Mouse (Mus musculus) kidney, postnatal 14 days (tissue): Measurements from ENCODE around the gene Flot1.

Experiments used
- DNase-seq: peaks from one replicate; pipeline ENCODE4 v3.0.0; 2022; ENCODE audit warnings: mixed read lengths

Flot1 gene

DNA sequence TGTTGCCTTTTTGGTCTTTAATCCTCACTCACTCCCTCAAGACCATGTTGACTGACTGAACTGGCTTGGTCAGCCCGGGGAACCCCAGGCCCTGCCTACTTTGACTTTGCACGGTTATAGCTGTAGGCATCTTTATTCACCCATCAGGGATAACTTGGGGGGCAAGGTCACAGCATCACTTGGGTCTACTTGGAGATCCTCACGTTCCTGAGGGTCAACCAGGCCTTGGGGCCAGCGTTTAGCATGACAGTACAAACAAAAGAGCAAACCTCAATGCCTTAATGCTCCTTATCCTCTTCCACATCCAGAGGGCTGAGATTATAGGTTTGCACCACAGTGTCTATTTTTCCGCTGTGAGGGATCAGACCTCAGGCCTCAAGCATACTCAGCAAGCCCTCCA, 10.7 kb upstream of the Flot1 start:
- no peak for DNase-seq

DNA sequence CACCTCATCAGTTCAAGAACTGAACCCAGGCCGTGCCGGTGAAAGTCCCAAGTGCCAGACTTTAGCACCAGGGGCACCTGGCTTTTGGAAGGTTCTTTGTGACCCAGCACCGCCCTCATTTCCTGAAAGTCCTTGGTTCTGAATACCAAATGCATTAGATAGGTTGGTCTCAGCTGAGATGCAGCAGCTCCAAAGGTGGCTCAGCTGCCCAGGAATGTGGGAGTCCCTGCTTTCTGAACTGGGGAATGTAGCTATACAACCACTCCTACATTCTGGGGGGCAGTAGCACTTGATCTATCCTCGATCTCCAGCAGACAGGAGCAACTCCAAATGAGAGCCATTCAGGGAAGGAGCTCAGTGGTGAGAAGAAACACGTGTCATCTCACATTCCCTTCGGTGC, 10.3 kb upstream of the Flot1 start:
- no peak for DNase-seq

DNA sequence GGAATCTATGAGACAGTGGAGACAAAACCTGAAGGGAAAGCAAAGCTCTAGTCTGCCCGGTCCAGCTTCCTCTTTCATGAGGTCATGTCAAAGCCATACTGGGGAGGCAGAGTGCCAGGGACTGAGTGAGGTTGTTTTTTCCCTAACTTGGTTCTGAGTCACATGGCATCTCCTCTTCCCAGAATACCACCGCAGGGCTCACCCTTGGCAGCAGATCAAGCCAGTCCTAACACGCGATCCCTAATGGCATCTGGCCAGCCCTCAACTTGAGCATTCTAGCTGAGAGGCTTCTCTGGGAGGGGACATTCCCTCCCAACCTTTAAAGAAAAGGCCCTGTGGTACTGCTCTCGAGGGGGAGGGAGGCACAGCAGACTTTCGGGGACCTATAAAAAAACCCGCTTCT, 9.8 kb upstream of the Flot1 start:
- peak; percentile 96 for DNase-seq

DNA sequence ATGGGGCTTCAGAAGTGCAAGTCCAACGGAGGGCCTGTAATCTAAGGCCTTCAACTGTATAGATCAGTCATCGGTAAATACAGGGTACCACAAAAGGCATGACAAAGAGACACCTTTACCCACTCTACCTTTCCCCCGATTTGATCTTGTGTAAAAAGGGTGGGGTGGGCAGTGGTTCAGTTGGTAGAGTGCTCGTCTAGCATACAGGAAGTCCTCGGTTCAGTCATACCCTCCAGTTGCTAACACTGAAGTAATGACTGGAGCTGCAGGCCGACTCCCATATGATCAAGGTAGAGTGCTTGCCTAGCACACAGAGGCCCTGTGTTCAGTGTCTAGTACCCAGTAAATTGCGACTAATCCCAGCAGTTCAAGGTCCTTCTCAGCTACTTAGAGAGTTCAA, 9.4 kb upstream of the Flot1 start:
- no peak for DNase-seq

DNA sequence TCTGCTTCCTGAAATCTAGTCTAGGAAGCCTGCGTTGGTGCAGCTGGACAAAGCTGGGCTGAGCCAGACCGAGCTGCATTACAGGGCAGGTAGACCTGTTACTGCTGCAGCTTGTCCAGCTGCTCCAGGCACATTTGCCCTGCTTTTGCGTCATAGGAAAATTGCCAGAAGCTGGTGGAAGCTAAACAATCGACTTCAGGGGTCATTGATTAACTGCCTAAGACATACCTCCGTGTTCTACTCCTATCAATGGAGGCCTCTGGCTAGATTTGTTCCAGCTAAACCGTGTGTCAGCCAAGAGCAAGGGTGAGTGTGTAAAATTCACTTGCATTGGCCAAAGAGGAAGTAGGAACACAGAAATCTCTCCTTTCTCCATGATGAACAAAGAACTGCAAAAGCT, 8.4 kb upstream of the Flot1 start:
- peak; percentile 75 for DNase-seq

DNA sequence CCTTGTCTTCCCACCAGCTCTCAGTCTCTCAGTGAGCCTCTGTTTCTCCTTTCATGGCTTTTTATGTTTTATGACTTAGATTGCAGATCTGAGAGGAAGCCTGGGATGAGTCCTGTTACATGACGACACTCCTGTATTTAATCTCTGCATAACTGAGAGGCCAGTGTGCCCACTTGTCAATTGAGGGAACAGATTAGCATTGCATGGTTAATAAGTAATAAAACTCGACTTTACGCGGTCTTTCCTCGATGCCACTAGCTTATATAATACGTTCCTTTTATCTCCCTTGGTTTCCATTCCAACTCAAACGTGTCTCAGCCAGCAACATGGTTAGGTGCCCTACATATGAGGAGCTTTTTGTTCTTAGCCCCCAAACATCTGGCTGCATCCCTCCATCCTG, 7.2 kb upstream of the Flot1 start:
- no peak for DNase-seq

DNA sequence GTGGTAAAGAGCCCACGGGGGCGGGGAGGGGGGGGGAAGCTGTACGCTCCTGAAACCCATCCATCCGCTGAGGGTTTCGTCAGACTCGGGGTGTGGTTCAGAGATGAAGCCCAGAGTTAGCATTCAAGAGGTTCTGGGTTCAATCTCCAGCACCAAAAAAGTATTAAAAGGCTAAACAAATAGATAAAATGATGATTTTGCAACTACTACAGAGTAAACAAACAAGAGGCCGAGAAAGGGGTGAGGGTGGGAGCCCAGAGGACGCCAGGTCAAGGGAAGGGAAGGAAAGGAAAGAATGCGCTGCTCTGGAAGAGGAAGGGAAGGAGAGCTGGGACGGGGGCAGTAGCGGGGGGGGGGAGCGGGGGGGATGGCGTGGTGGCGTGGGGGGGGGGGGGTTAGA, 6.3 kb upstream of the Flot1 start:
- peak; percentile 68 for DNase-seq

DNA sequence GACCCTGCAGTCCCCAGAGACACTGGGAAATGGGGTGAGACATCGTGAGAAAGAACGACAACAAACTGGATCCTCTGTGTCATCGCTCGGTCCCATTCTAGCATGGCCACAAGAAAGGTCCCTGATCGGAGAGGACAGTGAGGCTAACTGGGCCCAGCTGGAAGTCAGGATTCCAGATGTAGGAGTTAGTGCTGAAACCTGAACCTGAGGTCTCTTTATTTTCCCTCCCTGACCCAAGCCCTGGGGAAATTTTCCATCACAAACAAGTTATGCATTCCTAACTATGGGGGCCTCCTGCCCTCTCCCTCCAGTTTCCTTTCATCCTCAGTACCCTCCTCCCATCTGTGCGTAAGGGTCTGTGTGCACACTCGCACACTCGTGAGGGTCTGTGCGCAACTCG, 5.8 kb upstream of the Flot1 start:
- peak; percentile 55 for DNase-seq

DNA sequence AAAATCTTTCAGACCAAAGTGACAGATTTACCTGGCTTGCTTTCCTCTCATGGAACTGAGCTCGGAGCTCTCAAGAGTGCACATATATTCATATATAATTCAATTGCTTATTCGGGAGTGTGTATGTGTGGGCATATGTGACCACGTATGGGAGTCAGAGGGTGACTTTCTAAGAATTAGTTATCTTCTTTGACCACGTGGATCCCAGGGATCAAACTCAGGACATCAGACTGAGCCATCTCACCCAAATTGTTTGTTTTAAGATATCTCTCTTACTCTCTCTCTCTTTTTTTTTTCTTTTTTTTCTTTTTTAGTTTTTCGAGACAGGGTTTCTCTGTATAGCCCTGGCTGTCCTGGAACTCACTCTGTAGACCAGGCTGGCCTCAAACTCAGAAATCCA, 2.9 kb upstream of the Flot1 start:
- DNase-seq: no peak

DNA sequence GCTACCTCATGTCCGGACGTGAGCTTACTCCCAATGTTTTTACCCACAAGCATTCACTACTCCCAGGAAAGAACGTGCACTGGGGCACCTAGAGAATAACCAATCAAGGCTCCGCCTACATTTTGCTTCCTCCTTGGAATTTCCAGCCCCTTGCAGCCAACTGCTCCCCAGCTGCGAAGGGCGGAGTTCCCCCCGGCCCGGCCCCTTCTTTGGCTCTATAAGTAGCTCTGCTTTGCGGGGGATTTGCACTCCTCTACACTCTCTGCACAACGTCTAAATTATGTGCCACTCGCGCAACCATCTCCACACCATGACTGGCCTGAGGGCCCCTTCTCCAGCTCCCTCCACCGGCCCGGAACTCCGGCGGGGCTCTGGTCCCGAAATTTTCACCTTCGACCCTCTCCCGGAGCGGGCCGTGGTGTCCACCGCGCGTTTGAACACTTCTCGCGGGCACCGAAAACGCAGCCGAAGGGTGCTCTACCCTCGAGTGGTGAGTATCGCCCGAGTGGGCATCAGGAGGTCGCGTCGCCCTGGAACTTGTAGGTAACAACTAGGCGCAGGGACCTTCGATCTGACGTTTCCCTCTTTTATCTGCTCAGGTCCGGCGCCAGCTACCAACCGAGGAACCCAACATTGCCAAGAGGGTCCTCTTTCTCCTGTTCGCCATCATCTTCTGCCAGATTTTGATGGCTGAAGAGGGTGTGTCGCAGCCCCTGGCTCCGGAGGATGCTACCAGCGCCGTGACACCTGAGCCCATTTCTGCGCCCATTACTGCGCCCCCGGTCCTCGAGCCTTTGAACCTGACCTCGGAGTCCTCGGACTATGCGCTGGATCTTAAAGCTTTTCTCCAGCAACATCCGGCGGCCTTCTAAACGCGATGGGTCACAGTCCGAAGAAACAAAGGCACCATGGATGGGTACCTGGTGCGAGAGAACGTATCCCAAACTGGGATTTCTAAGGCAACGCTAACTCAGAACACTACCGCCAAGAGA, 1.3 kb upstream of the Flot1 start, which contains the start of gene Ier3:
Gene Ier3 (plus strand): TSS at position 246 of the 992 bp plus-strand sequence.
- DNase-seq: peak; percentile 94

DNA sequence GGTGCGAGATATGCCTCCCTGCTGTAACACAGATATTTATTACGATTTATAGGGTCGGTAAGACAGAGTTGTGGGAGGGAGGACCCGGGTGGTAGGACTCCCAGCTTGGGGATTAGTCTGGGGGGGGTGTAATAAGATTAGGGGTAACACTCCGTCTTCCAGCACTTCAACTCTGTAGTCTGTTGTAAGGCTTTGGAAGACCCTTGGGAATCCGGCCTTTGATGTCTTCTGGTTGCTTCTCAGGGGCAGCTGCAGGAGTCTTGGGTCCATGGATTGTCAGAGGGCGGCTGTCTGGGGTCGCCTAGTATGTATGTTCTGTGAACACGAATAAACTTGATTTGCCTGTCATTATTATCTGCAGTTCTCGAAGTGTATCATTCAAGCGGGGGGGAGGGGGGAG, 466 bp upstream of the Flot1 start:
- DNase-seq: no peak

DNA sequence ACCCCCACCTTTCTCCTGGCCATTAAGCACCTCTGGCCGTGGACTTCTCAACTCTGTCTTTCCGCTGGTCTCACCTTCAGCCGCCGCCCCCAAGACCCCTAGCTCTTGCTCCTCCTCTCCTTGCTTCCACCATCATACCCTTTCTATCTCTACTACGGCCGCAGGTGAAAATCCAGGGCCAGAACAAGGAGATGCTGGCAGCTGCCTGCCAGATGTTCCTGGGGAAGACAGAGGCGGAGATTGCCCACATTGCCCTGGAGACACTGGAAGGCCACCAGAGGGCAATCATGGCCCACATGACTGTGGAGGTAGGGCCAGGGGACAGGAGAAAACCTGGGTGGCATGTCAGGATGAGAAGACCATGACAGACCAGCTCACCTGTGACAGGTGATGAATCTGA, 1.4 kb downstream of the Flot1 start:
- DNase-seq: no peak

DNA sequence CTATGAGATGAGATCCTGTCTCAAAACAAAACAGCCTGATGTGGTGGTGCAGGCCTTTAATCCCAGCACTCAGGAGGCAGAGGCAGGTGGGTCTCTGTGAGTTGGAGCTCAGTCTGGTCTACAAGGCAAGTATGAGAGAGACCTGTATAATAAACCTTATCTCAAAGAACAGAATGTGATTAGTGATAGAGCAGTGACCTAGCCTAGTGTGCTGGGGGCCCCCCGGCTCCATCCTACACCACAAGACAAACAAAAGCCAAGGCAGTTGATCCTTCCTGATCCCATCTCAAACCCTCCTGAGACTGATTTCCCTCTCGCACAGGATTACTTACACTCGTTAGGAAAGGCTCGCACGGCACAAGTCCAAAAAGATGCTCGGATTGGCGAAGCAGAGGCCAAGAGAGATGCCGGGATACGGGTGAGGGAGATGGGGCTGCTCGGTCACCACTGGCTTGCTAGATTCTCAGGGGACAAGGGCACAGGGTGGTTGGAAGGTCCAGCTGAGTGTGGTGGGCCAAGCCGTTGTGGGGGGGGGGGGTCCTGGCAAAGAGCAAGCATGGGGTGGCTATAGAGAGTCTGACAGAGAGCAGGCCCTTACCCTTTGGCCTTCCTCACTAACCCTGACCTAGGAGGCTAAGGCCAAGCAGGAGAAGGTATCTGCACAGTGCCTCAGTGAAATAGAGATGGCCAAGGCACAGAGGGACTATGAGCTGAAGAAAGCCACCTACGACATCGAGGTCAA, 2.2 kb downstream of the Flot1 start:
- DNase-seq: no peak

DNA sequence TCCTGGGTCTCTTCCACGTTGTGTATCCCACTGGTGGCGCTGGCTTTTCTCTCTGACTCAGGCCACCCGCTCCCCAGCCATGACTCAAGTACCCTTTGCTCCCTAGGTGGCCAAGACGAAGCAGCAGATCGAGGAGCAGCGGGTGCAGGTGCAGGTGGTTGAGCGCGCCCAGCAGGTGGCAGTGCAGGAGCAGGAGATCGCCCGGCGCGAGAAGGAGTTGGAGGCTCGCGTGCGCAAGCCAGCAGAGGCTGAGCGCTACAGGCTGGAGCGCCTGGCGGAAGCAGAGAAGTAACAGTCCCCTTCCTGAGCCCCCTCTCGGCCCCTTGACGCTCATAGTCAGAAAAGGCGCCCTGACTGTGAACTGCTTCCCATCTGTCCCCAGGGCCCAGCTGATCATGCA, 6.7 kb downstream of the Flot1 start:
- peak; percentile 91 for DNase-seq

DNA sequence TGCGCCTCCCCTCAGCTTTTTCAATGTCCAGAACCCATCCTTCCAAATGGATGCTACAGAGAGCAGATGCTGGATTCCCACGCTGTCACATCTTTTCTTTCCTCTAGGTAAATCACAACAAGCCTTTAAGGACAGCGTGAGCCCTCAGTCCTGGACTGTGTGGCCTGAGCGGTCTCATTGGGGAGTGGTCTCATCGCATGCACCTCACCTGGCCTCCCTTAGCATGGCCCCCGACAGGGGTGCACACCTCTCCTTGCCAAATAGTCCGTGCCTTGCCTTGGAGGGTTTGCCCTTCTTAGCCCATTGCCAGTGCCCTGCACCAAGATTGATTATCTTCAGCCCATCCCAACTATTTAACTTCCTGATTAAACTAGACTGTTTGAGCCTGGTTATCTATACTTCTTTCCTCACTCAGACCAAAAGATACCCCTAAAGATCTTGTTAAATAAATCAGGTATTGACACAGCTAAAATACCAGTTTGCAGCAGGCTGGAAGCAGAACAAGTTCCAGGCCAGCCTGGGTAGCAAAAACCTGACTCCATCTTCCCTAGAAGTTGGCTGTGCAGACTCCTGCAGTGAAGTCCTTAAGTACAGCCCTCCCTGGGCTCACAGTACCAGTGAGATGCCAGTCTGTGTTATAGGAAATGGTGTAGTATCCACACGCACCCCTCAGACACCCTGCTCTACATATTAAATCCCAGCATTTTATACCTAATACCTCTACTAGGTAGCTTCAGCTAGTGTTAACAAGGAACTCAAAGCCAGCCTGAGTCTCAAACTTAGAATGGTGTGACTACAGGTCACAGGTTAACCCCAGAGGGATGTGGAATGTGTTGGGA, 9.6 kb downstream of the Flot1 start:
- DNase-seq: no peak

DNA sequence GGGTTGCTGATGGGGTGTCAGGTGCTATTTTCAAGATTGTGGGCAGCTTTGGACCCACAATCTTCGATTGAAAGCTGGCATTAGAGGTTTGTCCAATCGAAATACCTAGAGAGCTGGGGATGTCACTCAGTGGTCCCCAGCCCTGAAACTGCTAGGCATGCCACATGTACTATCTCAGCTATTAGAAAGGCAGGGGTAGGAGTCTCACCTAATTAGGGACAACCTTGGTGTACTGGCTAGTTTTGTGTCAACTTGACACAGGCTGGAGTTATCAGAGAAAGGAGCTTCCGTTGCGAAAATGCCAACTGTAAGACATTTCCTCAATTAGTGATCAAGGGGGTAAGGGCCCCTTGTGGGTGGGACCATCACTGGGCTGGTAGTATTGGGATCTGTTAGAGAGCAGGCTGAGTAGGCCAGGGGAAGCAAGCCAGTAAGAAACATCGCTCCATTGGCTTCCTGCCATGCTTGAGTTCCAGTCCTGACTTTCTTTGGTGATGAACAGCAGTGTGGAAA, 10.3 kb downstream of the Flot1 start:
- no peak for DNase-seq

DNA sequence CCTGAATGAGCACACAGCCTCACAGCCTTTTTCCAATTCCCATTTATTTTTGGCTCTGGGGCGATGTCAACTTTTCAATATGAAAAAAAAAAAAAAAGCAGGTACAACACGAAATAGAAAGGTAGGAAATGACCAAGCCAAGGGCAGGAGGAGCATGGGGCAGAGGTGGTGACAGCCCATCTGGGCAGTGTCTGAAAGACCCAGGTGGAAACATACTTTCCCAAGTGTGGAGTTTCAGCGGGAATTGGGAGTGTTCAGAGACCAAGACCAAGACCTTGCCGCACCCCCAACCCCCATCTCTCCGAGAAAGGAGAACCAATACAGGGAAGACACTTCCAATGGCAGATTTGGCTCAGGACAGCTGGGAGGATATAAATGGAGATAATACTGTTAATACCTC, 10.9 kb downstream of the Flot1 start:
- DNase-seq: no peak

DNA sequence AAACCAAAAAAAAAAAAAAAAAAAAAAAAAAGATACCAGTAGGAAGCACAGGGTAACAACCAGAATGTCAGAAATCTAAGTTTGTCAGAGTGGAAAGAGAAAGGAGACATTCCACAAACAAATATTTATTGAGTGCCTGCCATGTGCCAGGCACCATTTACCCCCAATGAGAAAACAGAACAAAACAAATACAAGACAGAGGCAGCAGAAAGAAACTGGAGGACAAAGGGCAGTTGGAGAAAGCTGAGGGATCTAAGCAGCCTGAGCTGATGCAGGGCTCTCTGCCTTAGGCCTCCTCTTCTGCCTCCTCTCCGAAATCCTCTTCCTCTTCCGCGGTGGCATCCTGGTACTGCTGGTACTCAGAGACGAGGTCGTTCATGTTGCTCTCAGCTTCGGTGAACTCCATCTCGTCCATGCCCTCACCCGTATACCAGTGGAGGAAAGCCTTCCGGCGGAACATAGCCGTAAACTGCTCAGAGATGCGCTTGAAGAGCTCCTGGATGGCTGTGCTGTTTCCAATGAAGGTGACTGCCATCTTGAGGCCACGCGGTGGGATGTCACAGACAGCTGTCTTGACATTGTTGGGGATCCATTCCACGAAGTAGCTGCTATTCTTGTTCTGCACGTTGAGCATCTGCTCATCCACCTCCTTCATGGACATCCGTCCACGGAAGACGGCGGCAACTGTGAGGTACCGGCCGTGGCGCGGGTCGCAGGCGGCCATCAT, 11.8 kb downstream of the Flot1 start:
- DNase-seq: no peak

DNA sequence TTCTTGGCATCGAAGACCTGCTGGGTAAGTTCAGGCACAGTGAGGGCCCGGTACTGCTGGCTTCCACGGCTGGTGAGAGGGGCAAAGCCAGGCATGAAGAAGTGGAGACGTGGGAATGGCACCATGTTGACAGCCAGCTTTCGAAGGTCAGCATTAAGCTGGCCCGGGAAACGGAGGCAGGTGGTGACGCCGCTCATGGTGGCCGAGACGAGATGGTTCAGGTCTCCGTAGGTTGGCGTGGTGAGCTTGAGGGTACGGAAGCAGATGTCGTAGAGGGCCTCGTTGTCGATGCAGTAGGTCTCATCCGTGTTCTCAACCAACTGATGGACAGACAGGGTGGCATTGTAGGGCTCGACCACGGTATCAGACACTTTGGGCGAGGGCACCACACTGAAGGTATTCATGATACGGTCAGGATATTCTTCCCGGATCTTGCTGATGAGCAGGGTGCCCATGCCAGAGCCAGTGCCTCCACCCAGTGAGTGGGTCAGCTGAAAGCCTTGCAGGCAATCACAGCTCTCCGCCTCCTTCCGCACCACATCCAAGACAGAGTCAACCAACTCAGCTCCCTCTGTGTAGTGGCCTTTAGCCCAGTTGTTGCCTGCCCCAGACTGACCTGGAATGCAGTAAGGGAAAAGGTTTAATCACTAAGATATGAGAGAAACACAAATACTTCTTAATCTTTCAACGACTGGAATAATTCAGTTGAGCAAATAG, 12.6 kb downstream of the Flot1 start:
- DNase-seq: peak; percentile 43

DNA sequence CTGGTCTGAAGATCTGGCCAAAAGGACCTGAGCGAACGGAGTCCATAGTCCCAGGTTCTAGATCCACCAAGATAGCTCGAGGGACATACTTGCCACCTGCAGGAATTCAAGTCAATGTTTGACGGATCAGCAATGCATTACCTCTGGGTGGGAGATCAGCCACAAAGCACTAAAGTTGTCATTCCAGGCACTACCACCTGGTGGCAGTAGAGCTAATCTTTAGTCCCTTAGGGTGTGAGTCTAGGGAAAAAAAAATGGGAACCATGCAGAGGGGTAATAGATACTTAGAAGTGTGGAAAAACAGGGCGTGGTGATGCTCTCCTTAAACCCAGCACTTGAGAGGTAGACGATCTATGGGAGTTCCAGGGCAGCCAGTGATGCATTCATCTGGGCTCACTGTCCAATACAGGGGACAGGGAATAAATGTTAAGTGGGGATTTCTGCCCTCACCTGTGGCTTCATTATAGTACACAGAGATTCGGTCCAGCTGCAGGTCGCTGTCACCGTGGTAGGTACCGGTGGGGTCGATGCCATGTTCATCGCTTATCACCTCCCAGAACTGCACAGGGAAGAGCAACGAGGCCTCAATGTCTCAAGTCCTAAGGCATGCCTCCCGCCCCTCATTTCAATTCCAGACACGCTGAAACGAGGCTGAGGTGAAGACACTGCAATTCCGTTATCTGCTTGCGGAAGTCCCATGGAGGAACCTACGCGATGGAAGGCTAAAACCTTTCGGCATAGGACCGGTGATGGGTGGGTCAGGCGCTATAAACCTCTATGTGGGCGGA, 13.3 kb downstream of the Flot1 start:
- peak; percentile 93 for DNase-seq

DNA sequence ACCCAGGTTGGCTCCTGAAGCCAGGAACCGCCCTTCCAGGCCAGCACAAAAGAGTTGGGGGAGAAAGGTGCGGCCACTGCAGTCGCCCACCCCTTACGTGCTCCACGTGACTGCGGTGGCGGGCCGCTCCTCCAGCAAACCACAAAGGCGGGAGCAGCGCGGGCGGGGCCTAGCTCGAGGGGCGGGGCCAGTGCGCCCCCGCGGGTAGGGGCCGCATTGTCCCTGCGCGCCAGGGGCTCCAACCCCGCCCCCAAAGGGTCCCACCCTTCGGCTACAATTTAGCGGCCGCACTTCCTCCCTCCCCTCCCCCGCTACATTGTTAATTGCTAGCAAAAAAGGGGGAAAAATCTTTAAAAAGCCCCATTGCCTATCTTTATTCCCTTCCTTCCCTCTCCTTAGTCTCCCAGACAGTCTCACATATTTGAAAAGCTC, 14.0 kb downstream of the Flot1 start:
- DNase-seq: peak; percentile 92
